Mouse (Mus musculus): Measurements from ENCODE around the gene Washc2. TPM values are rescaled to one million over a fixed set of nuclear protein-coding genes. Genes with fewer than 3 reads are reported as not detected.
A peak's percentile ranks its signal among the peaks of the same experiment; 100 is the strongest.

The Washc2 gene
- polyA plus RNA-seq, 1 experiment from 2014 or later: 30.1 TPM

DNA sequence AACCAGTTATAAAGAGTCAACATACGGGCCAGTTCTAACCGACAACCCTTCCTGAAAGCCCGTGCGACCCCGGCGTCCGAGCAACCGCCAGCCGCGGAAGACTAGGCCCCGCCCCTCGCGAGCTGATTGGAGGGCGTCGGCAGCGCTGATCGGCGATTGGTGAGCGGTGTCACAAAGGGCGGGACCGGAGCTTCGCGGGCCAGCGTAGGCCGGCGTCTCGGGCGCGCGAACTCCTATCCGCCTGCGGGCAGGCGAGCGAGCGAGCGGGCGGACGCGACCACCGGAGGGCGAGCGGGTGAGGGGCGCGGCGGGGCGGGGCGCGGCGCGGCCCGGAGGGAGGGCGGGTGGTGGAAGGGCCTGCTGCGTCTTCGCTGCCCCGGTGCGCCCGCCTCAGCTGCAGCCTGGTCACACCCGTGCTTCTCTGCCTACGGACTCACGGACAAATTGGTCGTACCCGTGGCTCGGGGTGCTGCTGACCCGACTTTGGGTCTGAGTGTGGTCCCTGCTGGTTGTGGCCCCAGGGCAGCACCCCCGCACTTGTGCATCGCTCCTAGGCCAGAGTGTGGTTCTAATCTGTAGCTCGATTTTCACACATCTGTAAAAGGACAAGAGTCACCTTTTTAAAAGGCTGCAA is 56.3 kb downstream of the Washc2 start, which contains the start of gene Zfand4:
Zfand4 (plus strand) TSS at position 205 of the 634 bp plus-strand sequence.
- Histone ChIP-seq H3K36me3 (peaks cover 5% of the 10 kb centered on the region), H3K27ac (no peak within 1 kb of the TSS), H3K4me1 (replicated peaks) (peaks cover 6% of the 10 kb centered on the region), H3K27me3 (no peaks in the 10 kb centered on the region), H3K4me2 (peak within 1 kb of the TSS; percentile 84), H3K9me3 (replicated peaks) (no peaks in the 10 kb centered on the region), H3K4me3 (peak within 1 kb of the TSS; percentile 73), H3K9ac (peak within 1 kb of the TSS; percentile 80)
- WGBS: under 1% methylated on average over 61 of the region's 67 CpGs
- ATAC-seq (replicated peaks; ENCODE audit: insufficient number of reproducible peaks, insufficient read depth, low FRiP score, low read depth): peak; percentile 96

DNA sequence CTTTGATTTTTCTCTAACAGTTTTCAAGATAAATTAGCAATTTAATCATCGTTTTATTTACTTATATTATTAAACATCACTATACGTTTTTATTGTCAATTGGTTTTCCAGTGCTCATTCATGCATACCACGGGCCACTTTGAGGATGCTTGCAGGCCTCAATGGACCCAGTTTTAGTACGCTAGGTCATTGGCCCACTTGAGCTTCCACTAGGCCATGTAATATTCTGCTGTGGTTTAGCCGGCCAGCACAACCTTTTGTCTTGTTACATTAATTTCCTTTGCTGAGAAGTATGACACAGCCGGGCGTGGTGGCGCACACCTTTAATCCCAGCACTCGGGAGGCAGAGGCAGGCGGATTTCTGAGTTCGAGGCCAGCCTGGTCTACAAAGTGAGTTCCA is 57.0 kb downstream of the Washc2 start:
- H3K36me3 ChIP-seq: peaks cover 5% of the 10 kb centered on the region
- peaks cover 6% of the 10 kb centered on the region for H3K4me1 ChIP-seq (replicated peaks)
- no peak for ATAC-seq (replicated peaks; ENCODE audit: insufficient number of reproducible peaks, insufficient read depth, low FRiP score, low read depth)
- H3K9ac ChIP-seq: no peak overlapping the region
- peak overlapping the region; percentile 73 for H3K4me3 ChIP-seq
- H3K4me2 ChIP-seq: peak overlapping the region; percentile 84
- WGBS: 88% methylated on average over 11 of the region's 11 CpGs
- H3K27me3 ChIP-seq: no peaks in the 10 kb centered on the region
- H3K27ac ChIP-seq: no peak overlapping the region
- H3K9me3 ChIP-seq (replicated peaks): no peaks in the 10 kb centered on the region

DNA sequence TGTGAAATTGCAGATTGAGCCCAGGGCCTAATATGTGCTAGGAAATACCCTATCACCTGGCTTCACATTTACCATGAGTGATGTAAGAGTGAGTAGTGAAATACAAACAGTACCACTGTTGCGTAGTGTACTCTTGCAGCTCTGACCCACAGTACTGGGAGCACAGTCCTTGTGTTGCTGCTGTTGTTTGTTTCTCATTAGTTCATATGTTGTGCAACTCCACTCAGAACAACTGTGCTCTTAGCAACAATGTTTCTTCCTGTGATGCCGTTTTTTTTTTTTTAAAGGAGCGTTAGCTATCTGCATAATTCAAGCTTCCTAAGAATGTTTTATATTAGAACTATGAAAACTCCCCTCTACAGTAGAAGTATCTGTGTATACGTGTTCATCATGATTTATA is 57.8 kb downstream of the Washc2 start:
- Histone ChIP-seq H3K4me2 (no peak overlapping the region), H3K4me1 (replicated peaks) (peaks cover 6% of the 10 kb centered on the region), H3K4me3 (no peak overlapping the region), H3K27ac (no peak overlapping the region), H3K9ac (no peak overlapping the region), H3K36me3 (peaks cover 5% of the 10 kb centered on the region), H3K9me3 (replicated peaks) (no peaks in the 10 kb centered on the region), H3K27me3 (no peaks in the 10 kb centered on the region)
- WGBS: 72% methylated on average over 4 of the region's 4 CpGs
- ATAC-seq (replicated peaks; ENCODE audit: insufficient number of reproducible peaks, insufficient read depth, low FRiP score, low read depth): no peak

DNA sequence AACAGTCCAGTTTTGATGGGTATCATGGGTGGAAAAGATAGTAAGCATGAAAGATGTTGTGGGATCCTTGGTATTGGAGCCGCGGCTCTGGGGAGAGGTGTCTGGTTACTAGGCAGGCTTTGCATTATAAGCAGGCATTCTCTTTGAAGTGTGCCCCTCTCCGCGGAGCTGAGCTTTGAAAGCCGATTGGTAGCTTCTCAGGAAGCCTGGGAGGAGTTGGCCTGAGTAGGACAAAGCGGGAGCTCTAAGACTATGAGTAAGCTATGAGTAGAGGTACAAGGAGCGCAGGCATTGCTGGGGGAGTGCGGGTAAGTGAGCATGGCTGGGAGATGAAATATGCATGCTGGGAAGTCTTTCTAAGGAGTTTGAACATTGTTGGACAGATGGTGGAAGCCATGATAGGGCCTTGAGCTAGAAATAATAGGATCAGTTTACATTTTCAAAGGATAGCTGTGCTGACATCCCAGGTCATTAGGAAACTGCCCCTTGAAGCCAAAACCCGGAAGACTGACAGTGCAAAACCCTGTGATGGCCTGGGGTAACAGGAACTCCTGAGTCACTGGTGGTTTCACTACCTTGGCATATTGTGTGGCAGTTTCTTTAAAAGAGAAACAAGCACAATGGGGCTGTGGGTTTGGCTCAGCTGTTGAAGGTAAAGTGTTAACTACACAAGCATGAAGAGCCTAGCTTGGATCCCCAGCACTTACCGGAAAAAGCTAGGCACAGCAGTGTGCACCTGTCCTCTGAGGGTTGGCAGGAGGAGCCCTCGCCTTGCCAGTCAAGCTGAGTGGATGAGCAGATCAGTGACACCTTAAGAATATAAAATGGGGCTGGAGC is 58.7 kb downstream of the Washc2 start:
- Histone ChIP-seq H3K4me1 (replicated peaks) (peaks cover 6% of the 10 kb centered on the region), H3K9me3 (replicated peaks) (no peaks in the 10 kb centered on the region), H3K9ac (no peak overlapping the region; the same call in 1 of the 2 replicates), H3K4me3 (peak overlapping the region; percentile 19; the same call in 1 of the 2 replicates), H3K27ac (no peak overlapping the region), H3K27me3 (no peaks in the 10 kb centered on the region), H3K36me3 (peaks cover 5% of the 10 kb centered on the region), H3K4me2 (peak overlapping the region; percentile 46)
- 28% methylated on average over 11 of the region's 11 CpGs for whole genome bisulfite sequencing
- ATAC-seq (replicated peaks; ENCODE audit: insufficient number of reproducible peaks, insufficient read depth, low FRiP score, low read depth): no peak

DNA sequence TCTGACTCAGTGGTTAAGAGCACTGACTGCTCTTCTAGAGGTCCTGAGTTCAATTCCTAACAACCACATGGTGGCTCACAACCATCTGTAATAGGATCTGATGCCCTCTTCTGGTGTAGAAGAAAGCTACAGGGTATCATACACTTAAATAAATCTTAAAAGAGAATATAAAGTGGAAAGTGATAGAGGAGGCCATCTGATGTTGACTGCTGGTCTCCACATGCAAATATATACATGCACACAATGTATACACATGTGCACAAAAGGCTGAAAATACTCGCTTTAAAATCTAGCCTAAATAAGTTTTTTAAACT is 59.2 kb downstream of the Washc2 start:
- Histone ChIP-seq H3K36me3 (peaks cover 5% of the 10 kb centered on the region), H3K9ac (no peak overlapping the region), H3K27ac (no peak overlapping the region), H3K4me2 (no peak overlapping the region), H3K4me3 (no peak overlapping the region), H3K9me3 (replicated peaks) (no peaks in the 10 kb centered on the region), H3K4me1 (replicated peaks) (peaks cover 6% of the 10 kb centered on the region), H3K27me3 (no peaks in the 10 kb centered on the region)
- ATAC-seq (replicated peaks; ENCODE audit: insufficient number of reproducible peaks, insufficient read depth, low FRiP score, low read depth): no peak
- 83% methylated on average over 1 of the region's 1 CpGs for WGBS

- no peak for ATAC-seq (replicated peaks; ENCODE audit: insufficient number of reproducible peaks, insufficient read depth, low FRiP score, low read depth)
- 53% methylated on average over 4 of the region's 4 CpGs for WGBS
Measured at GRCm38 (mm10) chr6:116275695-116276094, 67.9 kb downstream of the Washc2 start.

GRCm38 (mm10) chr6:116278679-116279317 is 71.0 kb downstream of the Washc2 start:
- Histone ChIP-seq H3K27ac (no peak overlapping the region), H3K4me3 (no peak overlapping the region), H3K4me2 (no peak overlapping the region), H3K9ac (no peak overlapping the region), H3K4me1 (replicated peaks) (no peaks in the 10 kb centered on the region), H3K9me3 (replicated peaks) (no peaks in the 10 kb centered on the region), H3K27me3 (no peaks in the 10 kb centered on the region), H3K36me3 (no peaks in the 10 kb centered on the region)
- no peak for ATAC-seq (replicated peaks; ENCODE audit: insufficient number of reproducible peaks, insufficient read depth, low FRiP score, low read depth)
- 65% methylated on average over 5 of the region's 5 CpGs for WGBS

More at GRCm38 (mm10) chr6:116275695-116276094, 67.9 kb downstream of the Washc2 start:
- Histone ChIP-seq H3K4me1 (replicated peaks) (no peaks in the 10 kb centered on the region), H3K4me3 (no peak overlapping the region), H3K27me3 (no peaks in the 10 kb centered on the region), H3K9ac (no peak overlapping the region), H3K36me3 (no peaks in the 10 kb centered on the region), H3K27ac (no peak overlapping the region), H3K4me2 (no peak overlapping the region), H3K9me3 (replicated peaks) (no peaks in the 10 kb centered on the region)

- Histone ChIP-seq H3K4me3 (no peak overlapping the region), H3K27me3 (no peaks in the 10 kb centered on the region), H3K27ac (no peak overlapping the region), H3K36me3 (no peaks in the 10 kb centered on the region), H3K4me2 (no peak overlapping the region), H3K9ac (no peak overlapping the region), H3K4me1 (replicated peaks) (no peaks in the 10 kb centered on the region), H3K9me3 (replicated peaks) (no peaks in the 10 kb centered on the region)
- 89% methylated on average over 13 of the region's 13 CpGs for WGBS
- no peak for ATAC-seq (replicated peaks; ENCODE audit: insufficient number of reproducible peaks, insufficient read depth, low FRiP score, low read depth)
Measured at GRCm38 (mm10) chr6:116281014-116281413, 73.2 kb downstream of the Washc2 start.

DNA sequence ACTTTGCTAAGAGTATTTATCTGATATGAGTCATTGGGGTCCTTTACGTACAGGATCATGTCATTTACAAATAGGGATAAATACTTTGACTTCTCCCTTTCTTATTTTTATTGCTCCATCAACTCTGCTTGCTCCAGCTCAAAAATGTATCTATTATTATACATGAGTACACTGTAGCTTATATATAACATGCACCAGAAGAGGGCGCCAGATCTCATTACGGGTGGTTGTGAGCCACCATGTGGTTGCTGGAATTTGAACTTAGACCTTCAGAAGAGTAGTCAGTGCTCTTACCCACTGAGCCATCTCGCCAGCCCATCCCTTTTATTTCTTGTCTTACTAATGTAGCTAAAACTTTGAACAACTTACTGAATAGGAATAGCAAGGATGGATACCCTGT is 74.7 kb downstream of the Washc2 start:
- H3K9me3 ChIP-seq (replicated peaks): no peaks in the 10 kb centered on the region
- no peak overlapping the region for H3K27ac ChIP-seq
- no peaks in the 10 kb centered on the region for H3K4me1 ChIP-seq (replicated peaks)
- 50% methylated on average over 4 of the region's 4 CpGs for WGBS
- no peak overlapping the region for H3K4me2 ChIP-seq
- H3K36me3 ChIP-seq: no peaks in the 10 kb centered on the region
- no peak overlapping the region for H3K9ac ChIP-seq
- H3K4me3 ChIP-seq: no peak overlapping the region
- ATAC-seq (replicated peaks; ENCODE audit: insufficient number of reproducible peaks, insufficient read depth, low FRiP score, low read depth): no peak
- H3K27me3 ChIP-seq: no peaks in the 10 kb centered on the region

DNA sequence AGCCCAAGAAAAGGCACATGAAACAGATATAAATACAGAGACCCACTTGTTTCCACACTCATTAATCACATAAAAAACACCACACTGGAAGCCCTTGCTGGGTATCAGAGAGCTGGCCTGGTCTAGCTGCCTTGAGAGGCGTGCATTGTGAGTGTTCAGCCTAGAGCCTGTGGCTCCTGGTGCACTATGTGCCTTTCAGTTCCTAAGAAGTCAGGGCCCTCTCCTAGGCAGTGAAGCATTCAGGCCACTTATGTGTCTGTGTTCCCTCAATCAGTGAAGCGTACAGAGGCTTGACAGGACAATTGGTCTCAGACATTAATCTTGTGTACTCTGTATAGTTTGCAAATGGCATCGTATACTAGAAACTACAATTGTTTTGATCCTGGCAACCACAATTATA is 75.4 kb downstream of the Washc2 start:
- no peaks in the 10 kb centered on the region for H3K36me3 ChIP-seq
- H3K9me3 ChIP-seq (replicated peaks): no peaks in the 10 kb centered on the region
- no peak overlapping the region for H3K4me3 ChIP-seq
- no peaks in the 10 kb centered on the region for H3K4me1 ChIP-seq (replicated peaks)
- H3K27me3 ChIP-seq: no peaks in the 10 kb centered on the region
- ATAC-seq (replicated peaks; ENCODE audit: insufficient number of reproducible peaks, insufficient read depth, low FRiP score, low read depth): no peak
- WGBS: 81% methylated on average over 3 of the region's 3 CpGs
- H3K9ac ChIP-seq: no peak overlapping the region
- H3K4me2 ChIP-seq: no peak overlapping the region
- no peak overlapping the region for H3K27ac ChIP-seq

- no peak for ATAC-seq (replicated peaks; ENCODE audit: insufficient number of reproducible peaks, insufficient read depth, low FRiP score, low read depth)
- 89% methylated on average over 4 of the region's 4 CpGs for WGBS
- Histone ChIP-seq H3K27ac (no peak overlapping the region), H3K4me3 (no peak overlapping the region), H3K9me3 (replicated peaks) (no peaks in the 10 kb centered on the region), H3K9ac (no peak overlapping the region), H3K27me3 (no peaks in the 10 kb centered on the region), H3K4me1 (replicated peaks) (no peaks in the 10 kb centered on the region), H3K4me2 (no peak overlapping the region), H3K36me3 (no peaks in the 10 kb centered on the region)
Measured at GRCm38 (mm10) chr6:116286321-116286720, 78.5 kb downstream of the Washc2 start.

All from heart, embryonic 15.5 days (tissue).